Mouse (Mus musculus) liver, postnatal 0 days (tissue): ENCODE measurements around the gene Ahcyl1. TPM values are rescaled to one million over a fixed set of nuclear protein-coding genes. Genes with fewer than 3 reads are reported as not detected.
A peak's percentile ranks its signal among the peaks of the same experiment; 100 is the strongest.
"Not testable (repeated sequence)": the region's sequence is repeated elsewhere in the genome, so short reads cannot be mapped to it uniquely, and the experiment has no call there.

Experiments used
- ATAC-seq: fragments of 200-750 bp; cut with Nextera tagmentation; 2 replicates; pipeline ENCODE4 v1.8.0; 2017; ENCODE audit warnings: mild to moderate bottlenecking, moderate library complexity
- DNase-seq: peaks from one replicate; pipeline ENCODE4 v3.0.0-alpha.2; 2016
- H3K27ac ChIP-seq: fragments of 300-500 bp; sonication (generic); 2 replicates; pipeline ENCODE4 v1.5.1; 2014; ENCODE audit warnings: antibody characterized with exemption, moderate library complexity, mild to moderate bottlenecking, low read depth
- H3K27me3 ChIP-seq: fragments of 300-500 bp; sonication (generic); 2 replicates; pipeline ENCODE4 v1.6.1; 2014; ENCODE audit warnings: low read length, control low read depth, mixed read lengths; ENCODE audit not compliant: insufficient read depth
- H3K36me3 ChIP-seq: fragments of 300-500 bp; sonication (generic); replicated peaks from 2 replicates; pipeline ENCODE4 v1.6.1; 2014; ENCODE audit warnings: mild to moderate bottlenecking, control low read depth, low read length, moderate library complexity, mixed read lengths; ENCODE audit not compliant: insufficient read depth
- H3K4me1 ChIP-seq: fragments of 300-500 bp; sonication (generic); 2 replicates; pipeline ENCODE4 v1.6.1; 2014; ENCODE audit warnings: antibody characterized with exemption, mild to moderate bottlenecking, control low read depth; ENCODE audit not compliant: insufficient read depth
- H3K4me2 ChIP-seq: fragments of 300-500 bp; sonication (generic); 2 replicates; pipeline ENCODE4 v1.6.1; 2014; ENCODE audit warnings: low read depth, mild to moderate bottlenecking, low read length, moderate library complexity, mixed read lengths
- H3K4me3 ChIP-seq: fragments of 300-500 bp; sonication (generic); 2 replicates; pipeline ENCODE4 v1.5.1; 2014; ENCODE audit warnings: low read depth, low read length
- H3K9ac ChIP-seq: fragments of 300-500 bp; sonication (generic); replicated peaks from 2 replicates; pipeline ENCODE4 v1.6.1; 2014; ENCODE audit warnings: mild to moderate bottlenecking, moderate library complexity
- H3K9me3 ChIP-seq: fragments of 300-500 bp; sonication (generic); 2 replicates; pipeline ENCODE4 v1.6.1; 2016; ENCODE audit warnings: mild to moderate bottlenecking, control low read depth, low read length, mixed read lengths
- CTCF ChIP-seq: sonication (generic); IDR thresholded peaks from 2 replicates; pipeline ENCODE4 v1.5.1; 2016; ENCODE audit warnings: antibody characterized with exemption, low read depth
- EP300 ChIP-seq: IDR thresholded peaks from 2 replicates; pipeline ENCODE4 v1.6.1; 2016; ENCODE audit warnings: antibody characterized with exemption, low read depth, mild to moderate bottlenecking
- WGBS: fragments of 180-500 bp; shearing (Covaris S2); extraction: QIAGEN DNeasy Blood & Tissue Kit; methylation state at CpG from one replicate; pipeline ENCODE4 v1.1.7; 2014; ENCODE audit not compliant: insufficient replicate concordance; 5-methylcytosine and 5-hydroxymethylcytosine counted together
- polyA plus RNA-seq: library from polyadenylated mRNA; unstranded; fragments of >200 nt; fragmentation: Nextera tagmentation; extraction: Ambion mirVana; gene quantifications from 2 replicates; pipeline ENCODE4 v1.2.1, GENCODE M21; 2015

The Ahcyl1 gene
- polyA plus RNA-seq, 1 experiment from 2014 or later: 19.8 TPM

DNA sequence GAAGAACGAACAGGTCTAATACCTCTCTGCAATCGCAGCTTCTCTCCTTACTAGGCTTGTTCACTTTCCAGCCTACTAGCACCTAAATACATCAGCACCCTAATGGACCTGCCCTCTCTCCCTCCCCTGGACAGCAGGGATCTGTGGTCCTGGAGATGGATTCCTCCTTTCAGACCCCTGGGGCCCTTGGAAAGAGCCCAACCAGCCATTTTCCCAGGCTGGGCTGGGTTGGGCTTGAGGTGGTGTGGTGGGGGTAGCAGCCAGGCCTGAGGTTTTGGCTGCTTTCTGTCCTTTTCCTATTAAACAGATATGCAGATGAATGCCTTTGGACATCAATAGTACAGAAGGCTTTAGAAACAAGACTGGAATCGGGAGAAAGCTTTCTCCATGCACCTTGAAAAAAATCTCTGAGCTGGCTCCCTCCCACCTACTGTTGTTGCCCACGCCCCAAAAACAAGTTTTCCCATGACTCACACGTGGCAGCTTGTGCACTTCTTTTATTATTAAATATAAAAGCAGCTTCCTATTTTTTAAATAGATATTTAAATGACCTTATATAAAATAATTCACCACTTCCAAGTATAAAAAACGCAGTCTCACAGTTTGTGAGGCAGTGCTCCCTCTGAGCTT lies 44.3 kb upstream of the Ahcyl1 start:
- no peaks in the 10 kb centered on the region for H3K9me3 ChIP-seq
- H3K4me1 ChIP-seq: peaks cover 19% of the 10 kb centered on the region
- H3K4me2 ChIP-seq: no peak overlapping the region
- no peaks in the 10 kb centered on the region; the same call in 1 of the 2 replicates for H3K36me3 ChIP-seq
- H3K9ac ChIP-seq: no peak overlapping the region
- ATAC-seq (peak; percentile 35), DNase-seq (peak; percentile 52)
- TF ChIP-seq EP300: no peak
- TF ChIP-seq CTCF: no peak
- no peaks in the 10 kb centered on the region for H3K27me3 ChIP-seq
- H3K27ac ChIP-seq: no peak overlapping the region
- WGBS: 23% methylated on average over 6 of the region's 6 CpGs
- H3K4me3 ChIP-seq: no peak overlapping the region

DNA sequence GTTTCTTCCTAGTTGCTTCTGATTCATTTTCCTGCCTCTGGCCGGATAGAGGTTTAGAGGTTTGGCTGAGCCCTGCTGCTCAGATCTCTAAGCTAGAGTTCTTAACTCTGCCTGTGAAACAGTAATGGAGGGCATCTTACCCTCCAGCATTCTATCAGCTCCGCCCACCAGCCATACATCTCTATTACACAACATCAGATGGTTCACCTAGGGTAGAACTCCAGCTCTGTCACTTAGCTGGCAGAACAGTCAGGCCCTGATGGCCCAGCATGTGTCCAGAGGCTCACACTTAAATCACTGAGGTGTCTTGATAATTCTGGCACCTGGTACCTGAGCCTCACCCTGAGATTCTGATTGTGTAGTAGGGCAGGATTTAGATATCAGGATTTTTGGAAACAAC lies 43.6 kb upstream of the Ahcyl1 start:
- Histone ChIP-seq H3K4me2 (no peak overlapping the region), H3K4me1 (peaks cover 19% of the 10 kb centered on the region), H3K27ac (no peak overlapping the region), H3K9me3 (no peaks in the 10 kb centered on the region), H3K4me3 (no peak overlapping the region), H3K27me3 (no peaks in the 10 kb centered on the region), H3K36me3 (no peaks in the 10 kb centered on the region; the same call in 1 of the 2 replicates), H3K9ac (no peak overlapping the region)
- TF ChIP-seq CTCF (no peak), EP300 (no peak)
- WGBS: 57% methylated on average over 2 of the region's 2 CpGs
- DNase-seq (no peak), ATAC-seq (no peak)

DNA sequence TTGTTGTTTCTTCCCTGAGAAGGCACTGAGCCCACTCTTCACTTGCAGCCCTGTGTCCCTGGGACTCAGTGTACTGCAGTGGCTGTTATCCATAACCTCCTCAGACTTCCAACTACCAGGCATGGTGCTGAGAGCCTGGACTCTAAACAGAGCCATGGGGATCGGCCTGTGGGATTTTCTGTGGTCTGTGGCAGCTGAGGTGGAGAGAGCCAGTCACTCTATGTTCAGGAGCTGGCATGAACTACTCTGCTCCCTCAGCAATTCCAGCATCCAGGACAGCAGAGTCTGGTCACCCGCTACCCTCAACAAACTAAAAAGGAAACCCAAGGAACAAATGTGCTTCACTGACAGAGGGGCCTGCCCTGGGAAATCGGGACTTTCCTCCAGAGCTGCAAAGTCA lies 43.1 kb upstream of the Ahcyl1 start:
- Histone ChIP-seq H3K36me3 (no peaks in the 10 kb centered on the region; the same call in 1 of the 2 replicates), H3K4me1 (peaks cover 19% of the 10 kb centered on the region), H3K4me2 (no peak overlapping the region), H3K4me3 (no peak overlapping the region), H3K9me3 (no peaks in the 10 kb centered on the region), H3K9ac (no peak overlapping the region), H3K27ac (no peak overlapping the region), H3K27me3 (no peaks in the 10 kb centered on the region)
- 67% methylated on average over 3 of the region's 3 CpGs for WGBS
- ATAC-seq (no peak), DNase-seq (no peak)
- TF ChIP-seq EP300: no peak
- no peak for TF ChIP-seq CTCF

GRCm38 (mm10) chr3:107738620-107739019 lies 42.3 kb upstream of the Ahcyl1 start:
- 67% methylated on average over 1 of the region's 1 CpGs for WGBS
- DNase-seq (no peak), ATAC-seq (no peak)
- no peaks in the 10 kb centered on the region for H3K27me3 ChIP-seq
- H3K27ac ChIP-seq: no peak overlapping the region
- no peaks in the 10 kb centered on the region for H3K9me3 ChIP-seq
- H3K36me3 ChIP-seq: no peaks in the 10 kb centered on the region; the same call in 1 of the 2 replicates
- no peak overlapping the region for H3K4me3 ChIP-seq
- H3K4me1 ChIP-seq: peaks cover 19% of the 10 kb centered on the region
- no peak overlapping the region for H3K9ac ChIP-seq
- TF ChIP-seq EP300 (no peak), CTCF (no peak)
- H3K4me2 ChIP-seq: no peak overlapping the region

DNA sequence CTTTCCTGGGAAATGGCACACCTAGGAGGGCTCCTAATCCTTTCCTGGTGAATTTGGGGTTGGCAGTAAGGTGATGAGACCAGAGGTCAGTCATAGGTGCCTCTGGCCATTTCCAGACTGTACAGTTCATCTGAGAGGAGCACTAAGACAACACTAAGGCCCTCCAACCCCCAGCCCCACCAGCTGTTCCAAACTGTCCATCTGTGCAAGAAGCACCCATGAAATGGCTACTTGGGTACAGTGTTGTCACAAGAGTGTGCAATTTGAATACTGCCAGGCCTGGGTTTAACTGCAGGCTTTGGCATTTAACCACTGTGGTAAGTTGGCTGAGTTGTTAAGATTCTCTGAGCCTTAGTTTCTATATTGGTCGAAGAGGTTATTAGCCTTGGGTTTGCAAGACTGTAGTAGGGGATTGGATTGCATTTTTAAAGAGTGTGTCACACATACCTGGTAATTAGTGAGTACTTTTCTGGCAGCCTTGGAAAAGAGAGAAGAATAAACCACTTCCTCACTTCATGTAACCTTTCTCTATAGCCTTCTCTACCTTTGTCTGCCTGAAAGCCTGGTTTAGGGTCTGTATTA lies 41.3 kb upstream of the Ahcyl1 start:
- ATAC-seq (no peak), DNase-seq (no peak)
- no peak overlapping the region for H3K9ac ChIP-seq
- no peaks in the 10 kb centered on the region for H3K27me3 ChIP-seq
- no peak overlapping the region for H3K4me2 ChIP-seq
- H3K4me3 ChIP-seq: no peak overlapping the region
- H3K4me1 ChIP-seq: peaks cover 12% of the 10 kb centered on the region
- TF ChIP-seq EP300 (no peak), CTCF (no peak)
- no peaks in the 10 kb centered on the region; the same call in 1 of the 2 replicates for H3K36me3 ChIP-seq
- whole genome bisulfite sequencing: 79% methylated on average over 1 of the region's 1 CpGs
- no peak overlapping the region for H3K27ac ChIP-seq
- no peaks in the 10 kb centered on the region for H3K9me3 ChIP-seq

GRCm38 (mm10) chr3:107735620-107736019 lies 39.3 kb upstream of the Ahcyl1 start:
- not testable (repeated sequence) for H3K4me3 ChIP-seq, H3K36me3 ChIP-seq, ATAC-seq, H3K27ac ChIP-seq, H3K9me3 ChIP-seq, H3K4me2 ChIP-seq, H3K9ac ChIP-seq, DNase-seq, H3K4me1 ChIP-seq, H3K27me3 ChIP-seq
- 86% methylated on average over 13 of the region's 13 CpGs for whole genome bisulfite sequencing
